Mouse (Mus musculus): ENCODE results near the gene Nt5c3. TPM values are rescaled to one million over a fixed set of nuclear protein-coding genes. Genes with fewer than 3 reads are reported as not detected.
A peak's percentile ranks its signal among the peaks of the same experiment; 100 is the strongest.

The Nt5c3 gene
- polyA plus RNA-seq (2014; fragmentation: Nextera tagmentation; extraction: Ambion mirVana), result 63.1 and 65.5 TPM in 2 replicates

GRCm38 (mm10) chr6:56923726-56924707, at the start of gene Nt5c3, which contains the start of gene Vmn1r4:
Gene Nt5c3, minus strand, starts transcription at chr6:56923932.
Gene Vmn1r4, plus strand, starts transcription at chr6:56924015.
- Histone ChIP-seq H3K4me2 (ENCODE audit: low read depth, low read length) (peak within 1 kb of the TSS; percentile 57), H3K4me1 (ENCODE audit: control insufficient read depth, insufficient read depth, low read length) (no peaks in the 10 kb centered on the region), H3K4me3 (ENCODE audit: low read depth, low read length) (peak within 1 kb of the TSS; percentile 72), H3K27ac (replicated peaks; ENCODE audit: low read depth, low read length) (peak within 1 kb of the TSS; percentile 80), H3K27me3 (replicated peaks; ENCODE audit: control insufficient read depth, insufficient read depth, low read length) (no peaks in the 10 kb centered on the region), H3K9me3 (ENCODE audit: control insufficient read depth, low read length) (peaks cover 3% of the 10 kb centered on the region; the same call in 1 of the 2 replicates), H3K36me3 (ENCODE audit: control insufficient read depth, insufficient read depth, low read length) (no peaks in the 10 kb centered on the region), H3K9ac (ENCODE audit: low read depth, low read length) (peak within 1 kb of the TSS; percentile 75)
- DNase-seq (ENCODE audit: low spot score), result peak; percentile 98
- peak; percentile 97 for ATAC-seq (ENCODE audit: low read depth)
- 3% methylated on average over 64 of the region's 64 CpGs for WGBS

GRCm38 (mm10) chr6:56969973-56970372, 46.2 kb upstream of the Nt5c3 start, which contains the start of gene Vmn1r5:
Gene Vmn1r5, plus strand, starts transcription at chr6:56970273.
- Histone ChIP-seq H3K9me3 (ENCODE audit: control insufficient read depth, low read length) (no peaks in the 10 kb centered on the region), H3K9ac (ENCODE audit: low read depth, low read length) (no peak within 1 kb of the TSS), H3K36me3 (ENCODE audit: control insufficient read depth, insufficient read depth, low read length) (no peaks in the 10 kb centered on the region), H3K4me2 (ENCODE audit: low read depth, low read length) (no peak within 1 kb of the TSS), H3K4me3 (ENCODE audit: low read depth, low read length) (no peak within 1 kb of the TSS), H3K4me1 (ENCODE audit: control insufficient read depth, insufficient read depth, low read length) (no peaks in the 10 kb centered on the region), H3K27ac (replicated peaks; ENCODE audit: low read depth, low read length) (no peak within 1 kb of the TSS), H3K27me3 (replicated peaks; ENCODE audit: control insufficient read depth, insufficient read depth, low read length) (no peaks in the 10 kb centered on the region)
- ATAC-seq (ENCODE audit: low read depth) (no peak), DNase-seq (ENCODE audit: low spot score) (no peak)

- Histone ChIP-seq H3K4me2 (ENCODE audit: low read depth, low read length) (no peak overlapping the region), H3K27ac (replicated peaks; ENCODE audit: low read depth, low read length) (no peak overlapping the region), H3K4me3 (ENCODE audit: low read depth, low read length) (no peak overlapping the region), H3K9me3 (ENCODE audit: control insufficient read depth, low read length) (no peaks in the 10 kb centered on the region), H3K9ac (ENCODE audit: low read depth, low read length) (no peak overlapping the region), H3K36me3 (ENCODE audit: control insufficient read depth, insufficient read depth, low read length) (no peaks in the 10 kb centered on the region), H3K4me1 (ENCODE audit: control insufficient read depth, insufficient read depth, low read length) (no peaks in the 10 kb centered on the region), H3K27me3 (replicated peaks; ENCODE audit: control insufficient read depth, insufficient read depth, low read length) (no peaks in the 10 kb centered on the region)
- 76% methylated on average over 5 of the region's 5 CpGs for WGBS
- ATAC-seq (ENCODE audit: low read depth) (no peak), DNase-seq (ENCODE audit: low spot score) (no peak)
Observed at GRCm38 (mm10) chr6:56956436-56956835, 32.7 kb upstream of the Nt5c3 start.

GRCm38 (mm10) chr6:56934366-56934765, 10.6 kb upstream of the Nt5c3 start:
- Histone ChIP-seq H3K4me1 (ENCODE audit: control insufficient read depth, insufficient read depth, low read length) (no peaks in the 10 kb centered on the region), H3K36me3 (ENCODE audit: control insufficient read depth, insufficient read depth, low read length) (no peaks in the 10 kb centered on the region), H3K9ac (ENCODE audit: low read depth, low read length) (no peak overlapping the region), H3K4me2 (ENCODE audit: low read depth, low read length) (no peak overlapping the region), H3K27me3 (replicated peaks; ENCODE audit: control insufficient read depth, insufficient read depth, low read length) (no peaks in the 10 kb centered on the region), H3K27ac (replicated peaks; ENCODE audit: low read depth, low read length) (no peak overlapping the region), H3K4me3 (ENCODE audit: low read depth, low read length) (no peak overlapping the region), H3K9me3 (ENCODE audit: control insufficient read depth, low read length) (no peaks in the 10 kb centered on the region)
- 87% methylated on average over 4 of the region's 4 CpGs for WGBS
- DNase-seq (ENCODE audit: low spot score) (no peak), ATAC-seq (ENCODE audit: low read depth) (no peak)

- Histone ChIP-seq H3K4me1 (ENCODE audit: control insufficient read depth, insufficient read depth, low read length) (no peaks in the 10 kb centered on the region), H3K4me2 (ENCODE audit: low read depth, low read length) (no peak overlapping the region), H3K4me3 (ENCODE audit: low read depth, low read length) (no peak overlapping the region), H3K9ac (ENCODE audit: low read depth, low read length) (no peak overlapping the region), H3K27ac (replicated peaks; ENCODE audit: low read depth, low read length) (no peak overlapping the region), H3K36me3 (ENCODE audit: control insufficient read depth, insufficient read depth, low read length) (no peaks in the 10 kb centered on the region), H3K9me3 (ENCODE audit: control insufficient read depth, low read length) (peaks cover 3% of the 10 kb centered on the region; the same call in 1 of the 2 replicates), H3K27me3 (replicated peaks; ENCODE audit: control insufficient read depth, insufficient read depth, low read length) (no peaks in the 10 kb centered on the region)
- WGBS, result 72% methylated on average over 2 of the region's 2 CpGs
- DNase-seq (ENCODE audit: low spot score), result no peak
- no peak for ATAC-seq (ENCODE audit: low read depth)
Observed at GRCm38 (mm10) chr6:56932464-56932863, 8.7 kb upstream of the Nt5c3 start.

DNA sequence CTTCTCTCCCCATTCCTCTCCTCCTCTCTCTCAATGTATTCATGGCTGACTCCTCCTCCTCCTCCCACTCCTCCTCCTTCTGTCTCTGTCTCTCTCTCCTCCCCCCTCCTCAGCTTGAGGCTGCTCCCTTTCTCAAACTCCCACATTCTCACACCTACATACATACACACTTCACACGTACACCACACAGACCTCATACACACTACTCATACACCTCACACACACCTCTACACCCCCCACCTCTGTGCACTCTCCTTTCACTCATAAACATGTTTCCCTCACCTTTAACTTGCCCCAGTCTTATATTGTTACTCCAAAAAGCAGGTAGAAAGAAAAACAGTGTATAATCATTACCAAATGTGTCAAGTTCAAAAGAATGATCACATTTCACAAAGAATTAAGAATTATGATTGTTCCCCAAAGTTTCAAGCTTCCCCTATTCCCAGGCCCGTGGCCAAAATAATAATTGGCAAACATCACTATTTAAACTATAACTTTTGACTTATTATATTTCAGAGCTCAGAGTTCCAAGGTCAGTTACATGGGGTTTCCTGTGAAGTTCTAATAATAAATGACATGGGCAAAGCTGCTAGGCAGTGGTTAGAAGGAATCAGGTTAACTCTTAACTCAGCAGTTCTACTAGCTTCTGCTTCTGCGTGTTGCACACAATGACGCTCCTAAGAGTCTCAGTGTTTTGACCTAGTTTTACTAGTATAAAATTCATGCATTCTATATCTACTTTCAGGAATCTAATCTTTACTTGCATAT, 8.1 kb upstream of the Nt5c3 start:
- H3K36me3 ChIP-seq (ENCODE audit: control insufficient read depth, insufficient read depth, low read length), result no peaks in the 10 kb centered on the region
- WGBS, result 60% methylated on average over 4 of the region's 4 CpGs
- no peak for ATAC-seq (ENCODE audit: low read depth)

GRCm38 (mm10) chr6:56923331-56923725, 404 bp downstream of the Nt5c3 start:
- WGBS, result 1% methylated on average over 23 of the region's 25 CpGs
- ATAC-seq (ENCODE audit: low read depth), result no peak

More for the DNA sequence above, 8.1 kb upstream of the Nt5c3 start:
- no peaks in the 10 kb centered on the region for H3K27me3 ChIP-seq (replicated peaks; ENCODE audit: control insufficient read depth, insufficient read depth, low read length)
- no peak overlapping the region for H3K9ac ChIP-seq (ENCODE audit: low read depth, low read length)
- H3K4me1 ChIP-seq (ENCODE audit: control insufficient read depth, insufficient read depth, low read length), result no peaks in the 10 kb centered on the region
- DNase-seq (ENCODE audit: low spot score), result no peak
- peaks cover 3% of the 10 kb centered on the region; the same call in 1 of the 2 replicates for H3K9me3 ChIP-seq (ENCODE audit: control insufficient read depth, low read length)
- H3K27ac ChIP-seq (replicated peaks; ENCODE audit: low read depth, low read length), result no peak overlapping the region
- H3K4me3 ChIP-seq (ENCODE audit: low read depth, low read length), result no peak overlapping the region
- H3K4me2 ChIP-seq (ENCODE audit: low read depth, low read length), result no peak overlapping the region

DNA sequence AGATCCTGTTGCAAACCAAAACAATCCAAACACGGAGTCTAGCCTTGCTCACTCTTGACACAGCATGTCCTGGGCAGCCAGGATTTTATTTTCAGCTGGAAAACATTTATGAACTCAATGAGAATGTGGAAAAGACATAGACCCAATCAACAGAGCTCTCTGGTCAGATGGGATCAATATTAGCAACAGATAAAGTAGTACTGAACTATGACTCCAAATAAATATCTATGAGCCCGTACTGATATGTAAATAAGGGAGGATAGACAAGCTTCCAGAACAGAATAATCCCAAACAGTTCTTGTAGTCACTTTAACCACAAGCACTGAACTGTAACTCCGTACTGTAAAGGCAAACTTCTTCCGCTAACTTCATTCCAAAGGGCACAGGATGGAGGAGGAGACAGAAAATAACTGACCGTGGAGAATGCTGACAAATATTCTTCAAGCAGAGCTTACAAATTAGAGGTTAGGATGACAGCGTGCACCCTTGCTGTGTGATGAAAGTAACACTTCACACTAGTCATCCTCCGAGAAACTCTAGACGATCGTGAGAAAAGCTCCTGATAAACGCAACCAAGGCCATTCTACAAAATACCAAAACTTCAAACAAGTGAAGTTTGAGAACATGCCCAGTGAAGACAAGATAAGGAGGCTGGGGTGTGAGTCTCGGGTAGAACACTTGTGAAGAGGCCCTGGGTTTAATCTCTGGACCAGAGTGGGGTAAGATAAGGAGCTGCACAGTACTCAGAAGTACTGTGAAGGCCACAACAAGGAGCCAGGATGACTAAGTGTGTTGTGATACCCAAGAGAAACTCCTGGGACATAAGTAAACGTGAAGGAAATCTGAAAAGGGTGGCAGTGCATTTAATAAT, 3.3 kb downstream of the Nt5c3 start:
- WGBS, result 57% methylated on average over 12 of the region's 12 CpGs
- Histone ChIP-seq H3K36me3 (ENCODE audit: control insufficient read depth, insufficient read depth, low read length) (no peaks in the 10 kb centered on the region), H3K4me2 (ENCODE audit: low read depth, low read length) (no peak overlapping the region), H3K27me3 (replicated peaks; ENCODE audit: control insufficient read depth, insufficient read depth, low read length) (no peaks in the 10 kb centered on the region), H3K9ac (ENCODE audit: low read depth, low read length) (no peak overlapping the region), H3K27ac (replicated peaks; ENCODE audit: low read depth, low read length) (no peak overlapping the region), H3K4me1 (ENCODE audit: control insufficient read depth, insufficient read depth, low read length) (no peaks in the 10 kb centered on the region), H3K9me3 (ENCODE audit: control insufficient read depth, low read length) (no peaks in the 10 kb centered on the region), H3K4me3 (ENCODE audit: low read depth, low read length) (no peak overlapping the region)
- ATAC-seq (ENCODE audit: low read depth) (no peak), DNase-seq (ENCODE audit: low spot score) (no peak)

More at GRCm38 (mm10) chr6:56923331-56923725, 404 bp downstream of the Nt5c3 start:
- H3K9me3 ChIP-seq (ENCODE audit: control insufficient read depth, low read length), result peaks cover 3% of the 10 kb centered on the region; the same call in 1 of the 2 replicates
- H3K4me1 ChIP-seq (ENCODE audit: control insufficient read depth, insufficient read depth, low read length), result no peaks in the 10 kb centered on the region
- H3K4me3 ChIP-seq (ENCODE audit: low read depth, low read length), result peak overlapping the region; percentile 72
- no peaks in the 10 kb centered on the region for H3K36me3 ChIP-seq (ENCODE audit: control insufficient read depth, insufficient read depth, low read length)
- H3K9ac ChIP-seq (ENCODE audit: low read depth, low read length), result peak overlapping the region; percentile 75
- DNase-seq (ENCODE audit: low spot score), result peak; percentile 85
- H3K27ac ChIP-seq (replicated peaks; ENCODE audit: low read depth, low read length), result peak overlapping the region; percentile 80; the same call in 1 of the 2 replicates
- no peaks in the 10 kb centered on the region for H3K27me3 ChIP-seq (replicated peaks; ENCODE audit: control insufficient read depth, insufficient read depth, low read length)
- H3K4me2 ChIP-seq (ENCODE audit: low read depth, low read length), result peak overlapping the region; percentile 57
